26 mouse cellular contexts compared by ENCODE assay signal in the genomic region with DNA sequence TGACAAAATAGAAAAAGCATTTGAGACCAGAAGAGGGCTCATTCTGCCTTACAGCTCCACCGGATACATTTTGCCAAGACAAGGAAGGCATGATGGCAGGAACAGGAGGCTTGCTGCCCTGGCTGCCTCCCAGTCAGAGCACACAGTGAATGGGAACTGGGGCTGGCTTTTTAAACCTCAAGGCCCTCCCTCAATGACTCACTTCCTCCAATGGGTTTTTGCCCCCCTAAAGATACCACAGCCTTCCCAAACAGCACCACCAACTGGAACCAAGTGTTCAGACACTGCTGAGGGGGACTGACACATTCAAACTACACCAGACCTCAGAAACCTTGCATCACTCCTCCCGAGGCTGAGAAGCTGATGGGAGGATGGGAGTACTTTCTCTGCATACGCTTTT. TPM values are rescaled to one million over a fixed set of nuclear protein-coding genes. Genes with fewer than 3 reads are reported as not detected.
A peak's percentile ranks its signal among the peaks of the same experiment; 100 is the strongest.
DNase-seq lines count a peak whose midpoint lies in the region; ATAC-seq lines count a peak whose summit lies in the region.
"Had no signal": no experiment of that assay in that cellular context is flagged by ENCODE, and none has a peak within 500 bp of the region (broad histone marks: within the 10 kb centered on the region; RNA-seq: fewer than 3 reads in every experiment).

No protein-coding gene starts in this region.

- DNase-seq in 3T3-L1 (ENCODE audit: low read depth, low spot score) (peak; percentile 59), adipocyte (ENCODE audit: low spot score) (no peak)
- DNase-seq in heart, postnatal 36 days = no peak
- no peak for DNase-seq in urinary bladder, postnatal 10 days (ENCODE audit: low spot score)
- no peak for DNase-seq in gastrocnemius, postnatal 14 days
- DNase-seq: cerebellum, adult 18-20 months; gastrocnemius, postnatal 25 days; heart, postnatal 4 days; liver, embryonic 13.5 days; lung, postnatal 4 days; thymus, postnatal 36 days had no signal

- intact Hi-C loops in heart, postnatal 36 days (cut with DNase I) = no loop called here
- intact Hi-C loops in gastrocnemius, postnatal 14 days (cut with DNase I; ENCODE audit: low total_unique reads) = no loop called here

- ATAC-seq in CD4-positive, CD25-positive, alpha-beta regulatory T cell, adult 4 months = peak; percentile 47
- peak; percentile 40 for ATAC-seq in activated CD4-positive, CD25-positive, alpha-beta regulatory T cell, adult 4 months
- ATAC-seq in megakaryocyte progenitor cell, adult 5-6 weeks (replicated peaks; ENCODE audit: poor library complexity) = peak; percentile 57
- ATAC-seq: intestine, postnatal 0 days had no signal

RNA-seq across cellular contexts. Expression of a gene that starts 30.7 kb away (rescaled TPM):
- polyA plus RNA-seq in CD4-positive, CD25-positive, alpha-beta regulatory T cell, adult 4 months (2017; shearing (Covaris generic)) = 10 to 100 TPM; 28.4 to 32.1 TPM
- 10 to 100 TPM; 23.4 to 27.2 TPM for polyA plus RNA-seq in activated CD4-positive, CD25-positive, alpha-beta regulatory T cell, adult 4 months (2017; shearing (Covaris generic))
- total RNA-seq in megakaryocyte progenitor cell, adult 5-6 weeks (2015) = 69.5 and 79.9 TPM in 2 replicates
- total RNA-seq in megakaryocyte progenitor cell, adult 5-6 weeks (2017) = 134 and 138 TPM in 2 replicates
- total RNA-seq in heart, postnatal 36 days (2021) = 100 to 1,000 TPM; 157 to 170 TPM
- 10 to 100 TPM; 86.8 to 98.4 TPM for total RNA-seq in gastrocnemius, postnatal 14 days (2021)

RNA-seq across cellular contexts. Expression of a gene that starts 35.3 kb away (rescaled TPM):
- polyA plus RNA-seq in CD4-positive, CD25-positive, alpha-beta regulatory T cell, adult 4 months (2017; shearing (Covaris generic)) = 10 to 100 TPM; 20.1 to 45.4 TPM
- polyA plus RNA-seq in activated CD4-positive, CD25-positive, alpha-beta regulatory T cell, adult 4 months (2017; shearing (Covaris generic)) = 10 to 100 TPM; 18.6 to 38.6 TPM
- total RNA-seq in megakaryocyte progenitor cell, adult 5-6 weeks (2015) = 76.0 and 76.5 TPM in 2 replicates
- 83.2 and 90.0 TPM in 2 replicates for total RNA-seq in megakaryocyte progenitor cell, adult 5-6 weeks (2017)
- under 1 TPM; 0.36 to 0.38 TPM for total RNA-seq in heart, postnatal 36 days (2021)
- total RNA-seq in gastrocnemius, postnatal 14 days (2021) = 1 to 10 TPM; 1.6 TPM

RNA-seq across cellular contexts. Expression of a gene that starts 37.7 kb away (rescaled TPM):
- under 1 TPM; 0.22 to 0.42 TPM for polyA plus RNA-seq in CD4-positive, CD25-positive, alpha-beta regulatory T cell, adult 4 months (2017; shearing (Covaris generic))
- polyA plus RNA-seq in activated CD4-positive, CD25-positive, alpha-beta regulatory T cell, adult 4 months (2017; shearing (Covaris generic)) = under 1 TPM; 0.28 to 0.37 TPM
- 0.15 and 0.30 TPM in 2 replicates for total RNA-seq in megakaryocyte progenitor cell, adult 5-6 weeks (2015)
- total RNA-seq in megakaryocyte progenitor cell, adult 5-6 weeks (2017) = 0.24 TPM in 1 of 2 replicates, not detected in the other
- total RNA-seq in heart, postnatal 36 days (2021) = not detected
- total RNA-seq in gastrocnemius, postnatal 14 days (2021) = not detected
- total RNA-seq: adrenal gland, postnatal 36 days; gastrocnemius, postnatal 25 days; heart, postnatal 4 days; layer of hippocampus, postnatal 25 days; left cerebral cortex, postnatal 14 days had no signal
- polyA plus RNA-seq: cortical plate, adult 2 months; forebrain, embryonic 12.5 days; heart, embryonic 13.5 days; hindbrain, embryonic 15.5 days; intestine, postnatal 0 days; kidney, embryonic 15.5 days; liver, embryonic 13.5 days; lung, embryonic 15.5 days; midbrain, embryonic 12.5 days; neural tube, embryonic 14.5 days had no signal

RNA-seq across cellular contexts. Expression of a gene that starts 53.0 kb away (rescaled TPM):
- polyA plus RNA-seq in CD4-positive, CD25-positive, alpha-beta regulatory T cell, adult 4 months (2017; shearing (Covaris generic)) = 100 to 1,000 TPM in 1 of 2 experiments, 10 to 100 TPM in 1; 75.1 to 118 TPM
- polyA plus RNA-seq in activated CD4-positive, CD25-positive, alpha-beta regulatory T cell, adult 4 months (2017; shearing (Covaris generic)) = 10 to 100 TPM; 50.2 to 63.5 TPM
- total RNA-seq in megakaryocyte progenitor cell, adult 5-6 weeks (2015) = 8.8 and 14.8 TPM in 2 replicates
- total RNA-seq in megakaryocyte progenitor cell, adult 5-6 weeks (2017) = 27.0 and 28.1 TPM in 2 replicates
- total RNA-seq in heart, postnatal 36 days (2021) = 10 to 100 TPM; 27.9 to 28.3 TPM
- 10 to 100 TPM; 24.0 to 28.9 TPM for total RNA-seq in gastrocnemius, postnatal 14 days (2021)

RNA-seq across cellular contexts. Expression of a gene that starts 53.1 kb away (rescaled TPM):
- 10 to 100 TPM; 53.3 to 64.7 TPM for polyA plus RNA-seq in CD4-positive, CD25-positive, alpha-beta regulatory T cell, adult 4 months (2017; shearing (Covaris generic))
- 10 to 100 TPM; 33.0 to 49.2 TPM for polyA plus RNA-seq in activated CD4-positive, CD25-positive, alpha-beta regulatory T cell, adult 4 months (2017; shearing (Covaris generic))
- total RNA-seq in megakaryocyte progenitor cell, adult 5-6 weeks (2015) = 29.8 and 36.6 TPM in 2 replicates
- total RNA-seq in megakaryocyte progenitor cell, adult 5-6 weeks (2017) = 21.8 and 30.3 TPM in 2 replicates
- total RNA-seq in heart, postnatal 36 days (2021) = 10 to 100 TPM; 60.5 to 63.5 TPM
- 10 to 100 TPM; 44.5 to 47.9 TPM for total RNA-seq in gastrocnemius, postnatal 14 days (2021)

Comparison
In these comparisons a context has a peak if more than half of its experiments do, and no peak if none do; other contexts are left out.
1. RNA of a gene that starts 35.3 kb away (total RNA-seq): 76.0 to 90.0 TPM in megakaryocyte progenitor cell, adult 5-6 weeks; 1.6 TPM in gastrocnemius, postnatal 14 days and 0.36 to 0.38 TPM in heart, postnatal 36 days; every median in the first group is over 10 times any median in the second.
2. Peak in every context shown above with its lines, with median percentiles within 50 percentile points of each other: ATAC-seq.